Mouse (Mus musculus): ENCODE data around the gene Abcc12. TPM values are rescaled to one million over a fixed set of nuclear protein-coding genes. Genes with fewer than 3 reads are reported as not detected.

Gene Abcc12
- polyA plus RNA-seq, 1 experiment from 2014 or later, result 0.15 TPM

DNA sequence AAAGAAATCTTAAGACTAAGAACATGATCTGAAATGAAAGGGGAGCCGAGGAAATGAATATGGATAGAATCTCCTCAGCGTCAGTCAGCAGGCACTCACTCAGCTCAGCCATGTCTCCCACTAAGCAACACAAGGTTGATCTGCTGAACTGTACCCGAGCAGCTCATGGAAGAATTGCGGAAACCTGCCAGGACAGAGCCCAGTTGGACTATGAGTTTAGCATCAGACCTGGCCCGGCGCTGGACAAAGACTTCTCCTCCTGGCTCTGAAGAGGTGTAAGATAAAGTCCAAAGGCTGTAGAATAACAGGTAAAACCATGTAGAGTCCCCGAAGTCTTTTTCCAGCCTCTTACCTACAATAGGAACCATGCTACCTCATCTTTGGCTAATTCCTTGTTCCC is 17.2 kb upstream of the Abcc12 start:
- DNase-seq (ENCODE audit: low spot score), result no peak
- H3K9ac ChIP-seq (ENCODE audit: low read length), result no peak overlapping the region
- no peak overlapping the region for H3K4me2 ChIP-seq (replicated peaks; ENCODE audit: low read depth)
- no peaks in the 10 kb centered on the region for H3K36me3 ChIP-seq (ENCODE audit: control insufficient read depth, insufficient read depth, low read length)
- H3K27ac ChIP-seq (replicated peaks), result no peak overlapping the region
- TF ChIP-seq CTCF (IDR thresholded peaks at IDR 0.05; ENCODE audit: low read depth), result no peak
- no peak for ATAC-seq (ENCODE audit: low FRiP score, low TSS enrichment)
- H3K4me3 ChIP-seq (ENCODE audit: low read depth, low read length), result no peak overlapping the region
- WGBS, result 82% methylated on average over 7 of the region's 7 CpGs
- H3K4me1 ChIP-seq (replicated peaks; ENCODE audit: control insufficient read depth, insufficient read depth), result no peaks in the 10 kb centered on the region
- no peaks in the 10 kb centered on the region for H3K9me3 ChIP-seq (ENCODE audit: control insufficient read depth, low read length)
- no peaks in the 10 kb centered on the region for H3K27me3 ChIP-seq (ENCODE audit: control insufficient read depth, insufficient read depth, low read length)

DNA sequence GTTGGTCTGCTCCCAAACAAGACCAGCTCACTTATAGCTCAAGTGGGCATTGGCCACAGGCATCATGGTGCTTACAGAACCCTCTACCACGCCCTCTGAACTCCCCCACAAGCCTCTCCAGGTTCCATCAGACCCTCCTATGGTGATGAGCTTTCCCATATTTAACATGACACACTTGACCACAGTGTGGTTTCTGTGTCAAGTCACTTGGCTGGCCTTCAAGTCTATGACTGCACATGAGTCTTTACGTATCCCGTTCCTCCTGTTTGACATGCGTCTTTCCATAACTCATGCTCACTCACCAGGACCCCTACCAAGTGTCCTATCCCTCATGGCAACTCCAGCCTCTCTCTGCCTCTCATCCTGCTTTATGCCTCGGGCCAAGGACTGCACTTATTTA is 15.2 kb upstream of the Abcc12 start:
- H3K27ac ChIP-seq (replicated peaks), result no peak overlapping the region
- no peak overlapping the region for H3K4me3 ChIP-seq (ENCODE audit: low read depth, low read length)
- no peaks in the 10 kb centered on the region for H3K27me3 ChIP-seq (ENCODE audit: control insufficient read depth, insufficient read depth, low read length)
- no peaks in the 10 kb centered on the region for H3K9me3 ChIP-seq (ENCODE audit: control insufficient read depth, low read length)
- no peak overlapping the region for H3K9ac ChIP-seq (ENCODE audit: low read length)
- ATAC-seq (ENCODE audit: low FRiP score, low TSS enrichment) (no peak), DNase-seq (ENCODE audit: low spot score) (no peak)
- no peak for TF ChIP-seq EP300 (optimal IDR thresholded peaks at IDR 0.05)
- 76% methylated on average over 5 of the region's 5 CpGs for whole genome bisulfite sequencing
- H3K4me2 ChIP-seq (replicated peaks; ENCODE audit: low read depth), result no peak overlapping the region
- no peaks in the 10 kb centered on the region for H3K4me1 ChIP-seq (replicated peaks; ENCODE audit: control insufficient read depth, insufficient read depth)
- no peaks in the 10 kb centered on the region for H3K36me3 ChIP-seq (ENCODE audit: control insufficient read depth, insufficient read depth, low read length)

DNA sequence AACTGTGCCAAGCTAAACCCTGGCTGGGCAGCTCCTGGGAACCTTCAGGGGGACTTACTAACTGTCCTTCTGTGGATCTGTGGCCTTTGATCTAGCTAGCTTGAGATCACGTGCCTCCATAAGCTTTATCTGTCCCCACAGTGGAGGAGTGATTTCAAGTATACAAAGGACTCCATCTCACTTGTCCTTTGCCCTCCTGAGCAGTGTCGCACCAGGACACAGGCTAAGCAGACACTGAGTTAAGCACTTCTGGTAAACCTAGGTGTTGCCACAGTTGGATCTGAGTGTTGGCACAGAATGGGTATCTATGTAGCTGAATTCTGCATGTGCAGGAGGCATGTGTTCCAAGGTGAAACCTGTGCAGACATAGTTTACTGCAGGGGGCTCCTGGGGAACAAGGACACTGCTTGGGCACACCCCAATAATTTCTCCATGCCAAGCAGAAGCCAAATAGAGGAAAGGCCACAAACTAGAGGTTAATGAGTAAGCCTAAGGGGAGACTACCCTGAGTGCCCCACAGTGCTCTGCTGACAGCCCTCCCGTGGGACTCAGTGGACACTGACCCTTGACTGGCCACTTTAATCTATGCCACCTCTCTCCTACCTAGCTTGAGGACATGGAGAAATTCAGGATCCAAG is 13.8 kb upstream of the Abcc12 start:
- Histone ChIP-seq H3K9me3 (ENCODE audit: control insufficient read depth, low read length) (no peaks in the 10 kb centered on the region), H3K27ac (replicated peaks) (no peak overlapping the region), H3K4me2 (replicated peaks; ENCODE audit: low read depth) (no peak overlapping the region), H3K4me3 (ENCODE audit: low read depth, low read length) (no peak overlapping the region), H3K4me1 (replicated peaks; ENCODE audit: control insufficient read depth, insufficient read depth) (no peaks in the 10 kb centered on the region), H3K9ac (ENCODE audit: low read length) (no peak overlapping the region), H3K27me3 (ENCODE audit: control insufficient read depth, insufficient read depth, low read length) (no peaks in the 10 kb centered on the region), H3K36me3 (ENCODE audit: control insufficient read depth, insufficient read depth, low read length) (no peaks in the 10 kb centered on the region)
- 63% methylated on average over 3 of the region's 3 CpGs for WGBS
- DNase-seq (ENCODE audit: low spot score), result no peak
- no peak for ATAC-seq (ENCODE audit: low FRiP score, low TSS enrichment)
- TF ChIP-seq CTCF (IDR thresholded peaks at IDR 0.05; ENCODE audit: low read depth) (no peak), EP300 (optimal IDR thresholded peaks at IDR 0.05) (no peak)

DNA sequence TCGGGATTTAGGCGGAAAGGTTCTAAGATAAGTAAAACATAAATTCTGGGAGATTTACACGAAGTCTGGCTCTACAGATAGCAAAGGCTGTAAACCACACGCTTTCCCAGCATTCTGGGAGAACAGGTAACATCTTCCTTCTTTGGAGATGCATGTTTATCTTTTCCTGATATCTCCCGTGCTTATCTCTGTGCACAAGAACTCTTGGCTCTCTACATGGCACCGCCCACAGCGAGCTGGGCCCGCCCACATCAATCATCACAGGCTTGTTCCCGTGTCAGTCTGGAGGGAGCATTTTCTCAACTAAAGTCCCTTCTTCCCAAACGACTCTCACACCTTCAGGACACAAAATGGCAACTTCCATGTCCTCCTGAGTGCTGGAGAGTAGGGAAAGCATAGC is 12.6 kb upstream of the Abcc12 start:
- ATAC-seq (ENCODE audit: low FRiP score, low TSS enrichment), result no peak

DNA sequence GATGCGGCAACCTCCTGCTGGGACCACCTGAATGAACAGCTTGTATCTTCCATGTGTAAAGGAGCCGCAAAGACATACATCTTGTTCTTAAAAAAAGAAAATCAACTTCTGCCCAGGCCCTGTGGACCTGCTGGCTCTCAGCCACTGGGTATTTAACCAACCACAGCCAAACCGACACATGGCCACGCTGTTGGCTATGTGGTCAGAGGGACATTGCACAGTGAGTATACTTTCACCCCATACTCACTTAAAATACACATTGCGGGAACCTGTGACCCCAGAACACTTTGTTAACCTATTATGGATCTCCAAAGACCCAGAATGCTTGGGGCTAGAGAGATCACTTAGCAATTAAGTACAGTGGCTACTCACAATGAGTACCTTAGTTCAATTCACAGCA is 7.9 kb upstream of the Abcc12 start:
- no peak for DNase-seq (ENCODE audit: low spot score)
- 84% methylated on average over 5 of the region's 5 CpGs for WGBS
- H3K36me3 ChIP-seq (ENCODE audit: control insufficient read depth, insufficient read depth, low read length), result no peaks in the 10 kb centered on the region
- H3K27ac ChIP-seq (replicated peaks), result no peak overlapping the region
- TF ChIP-seq CTCF (IDR thresholded peaks at IDR 0.05; ENCODE audit: low read depth), result no peak
- TF ChIP-seq EP300 (optimal IDR thresholded peaks at IDR 0.05), result no peak
- H3K9ac ChIP-seq (ENCODE audit: low read length), result no peak overlapping the region
- no peak overlapping the region for H3K4me2 ChIP-seq (replicated peaks; ENCODE audit: low read depth)
- no peaks in the 10 kb centered on the region for H3K4me1 ChIP-seq (replicated peaks; ENCODE audit: control insufficient read depth, insufficient read depth)
- ATAC-seq (ENCODE audit: low FRiP score, low TSS enrichment), result no peak
- H3K4me3 ChIP-seq (ENCODE audit: low read depth, low read length), result no peak overlapping the region
- H3K9me3 ChIP-seq (ENCODE audit: control insufficient read depth, low read length), result no peaks in the 10 kb centered on the region
- H3K27me3 ChIP-seq (ENCODE audit: control insufficient read depth, insufficient read depth, low read length), result no peaks in the 10 kb centered on the region

More for the DNA sequence above, 12.6 kb upstream of the Abcc12 start:
- H3K4me1 ChIP-seq (replicated peaks; ENCODE audit: control insufficient read depth, insufficient read depth), result no peaks in the 10 kb centered on the region
- no peaks in the 10 kb centered on the region for H3K9me3 ChIP-seq (ENCODE audit: control insufficient read depth, low read length)
- no peak for TF ChIP-seq EP300 (optimal IDR thresholded peaks at IDR 0.05)
- TF ChIP-seq CTCF (IDR thresholded peaks at IDR 0.05; ENCODE audit: low read depth), result no peak
- no peak overlapping the region for H3K27ac ChIP-seq (replicated peaks)
- H3K9ac ChIP-seq (ENCODE audit: low read length), result no peak overlapping the region
- WGBS, result 44% methylated on average over 10 of the region's 10 CpGs
- DNase-seq (ENCODE audit: low spot score), result no peak
- H3K36me3 ChIP-seq (ENCODE audit: control insufficient read depth, insufficient read depth, low read length), result no peaks in the 10 kb centered on the region
- no peak overlapping the region for H3K4me3 ChIP-seq (ENCODE audit: low read depth, low read length)
- no peak overlapping the region for H3K4me2 ChIP-seq (replicated peaks; ENCODE audit: low read depth)
- H3K27me3 ChIP-seq (ENCODE audit: control insufficient read depth, insufficient read depth, low read length), result no peaks in the 10 kb centered on the region

DNA sequence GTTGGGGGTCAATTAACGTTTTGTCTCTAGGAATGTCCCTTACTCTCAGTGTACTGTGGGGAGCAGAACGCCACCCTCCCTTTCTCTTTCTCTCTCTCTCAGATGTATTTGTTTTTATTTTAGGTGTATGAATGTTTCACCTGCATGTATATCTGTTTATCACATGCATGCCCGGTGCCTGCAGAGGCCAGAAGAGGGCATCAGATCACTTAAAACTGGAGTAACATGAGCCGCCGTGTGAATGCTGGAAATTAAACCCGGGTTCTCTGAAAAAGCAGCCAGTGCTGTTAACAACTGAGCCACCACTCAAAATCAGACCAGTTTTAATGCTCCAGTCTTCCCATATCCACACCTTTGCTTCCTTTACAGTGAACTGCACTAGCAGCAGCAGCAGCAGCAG is 6.2 kb upstream of the Abcc12 start:
- no peaks in the 10 kb centered on the region for H3K9me3 ChIP-seq (ENCODE audit: control insufficient read depth, low read length)
- no peak overlapping the region for H3K27ac ChIP-seq (replicated peaks)
- no peak overlapping the region for H3K9ac ChIP-seq (ENCODE audit: low read length)
- TF ChIP-seq EP300 (optimal IDR thresholded peaks at IDR 0.05), result no peak
- peak; percentile 50 for TF ChIP-seq CTCF (IDR thresholded peaks at IDR 0.05; ENCODE audit: low read depth)
- ATAC-seq (ENCODE audit: low FRiP score, low TSS enrichment), result no peak
- 39% methylated on average over 6 of the region's 6 CpGs for WGBS
- no peaks in the 10 kb centered on the region for H3K27me3 ChIP-seq (ENCODE audit: control insufficient read depth, insufficient read depth, low read length)
- H3K4me2 ChIP-seq (replicated peaks; ENCODE audit: low read depth), result no peak overlapping the region
- H3K4me3 ChIP-seq (ENCODE audit: low read depth, low read length), result no peak overlapping the region
- no peaks in the 10 kb centered on the region for H3K36me3 ChIP-seq (ENCODE audit: control insufficient read depth, insufficient read depth, low read length)
- no peak for DNase-seq (ENCODE audit: low spot score)
- H3K4me1 ChIP-seq (replicated peaks; ENCODE audit: control insufficient read depth, insufficient read depth), result no peaks in the 10 kb centered on the region

All from stomach, postnatal 0 days (tissue).